Mouse (Mus musculus) brain, embryonic 14.5 days (tissue): ENCODE measurements at regions not wholly inside any gene's neighbourhood (a gene's known extent, or its start where the extent isn't known, plus 50 kb on each side); places are given as distances from the start of the nearest gene placed in this dataset.

Source experiments
- CTCF ChIP-seq: fragments of 200-500 bp; IDR thresholded peaks from 2 replicates; pipeline ENCODE4 v1.5.1; 2012; ENCODE audit warnings: inconsistent platforms, mild to moderate bottlenecking, moderate library complexity, borderline replicate concordance; ENCODE audit not compliant: insufficient read depth, insufficient read length; ENCODE audit errors: extremely low read depth
- POLR2A ChIP-seq: fragments of 200-500 bp; IDR thresholded peaks from 2 replicates; pipeline ENCODE4 v1.6.1; 2012; ENCODE audit warnings: mild to moderate bottlenecking, inconsistent platforms, borderline replicate concordance; ENCODE audit not compliant: poor library complexity, insufficient read depth, insufficient read length, severe bottlenecking; ENCODE audit errors: extremely low read depth

DNA sequence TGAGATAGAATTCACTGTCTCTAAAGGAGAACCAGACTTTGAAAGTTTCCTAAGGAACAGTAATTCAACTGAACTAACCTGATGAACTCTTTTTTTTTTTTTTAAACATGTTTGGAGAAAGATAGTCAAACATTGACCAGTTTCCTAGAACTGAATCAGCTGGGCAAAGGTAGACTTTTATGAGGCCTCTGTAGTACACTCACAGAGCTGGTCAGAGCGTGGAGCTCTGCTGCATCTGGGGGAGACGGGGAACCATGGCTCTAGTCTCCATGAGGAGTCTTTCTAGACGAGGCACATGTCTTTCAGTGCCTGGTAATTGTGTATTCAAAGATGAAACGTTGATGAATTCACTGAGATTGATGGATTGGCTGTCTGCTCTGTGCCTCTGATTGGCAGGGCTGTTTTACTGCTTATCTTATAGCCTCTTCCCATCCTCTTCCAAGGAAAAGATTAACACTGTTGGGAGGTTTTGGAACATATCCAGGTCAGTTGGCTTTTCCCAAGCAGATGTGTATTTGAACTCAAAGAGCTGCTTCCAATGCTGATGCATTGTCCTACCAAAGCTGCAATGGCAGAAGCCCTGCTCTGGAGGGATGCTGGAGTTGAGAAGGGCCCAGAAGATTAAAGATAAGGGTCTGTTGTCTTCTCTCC lies 122.5 kb upstream of the Maf start:
- TF ChIP-seq CTCF (no peak), POLR2A (no peak)
